Mouse (Mus musculus) MEL (cell line): ENCODE results near the gene Smarcc2. TPM values are rescaled to one million over a fixed set of nuclear protein-coding genes. Genes with fewer than 3 reads are reported as not detected.
A peak's percentile ranks its signal among the peaks of the same experiment; 100 is the strongest.

Experiments used
- DNase-seq: peaks from one replicate; pipeline ENCODE4 v3.0.0; 2011; ENCODE audit warnings: low read depth, low spot score
- H3K27ac ChIP-seq: 2 replicates; pipeline ENCODE4 v1.5.1; 2012; ENCODE audit warnings: low read depth, mild to moderate bottlenecking, control low read depth, low read length, moderate library complexity; ENCODE audit not compliant: control insufficient read depth
- H3K27me3 ChIP-seq, 2 experiments: fragments of 150-350 bp in 1 of 2; sonication (generic) in 1 of 2; 2 replicates each; pipeline ENCODE4 v1.6.1; 2012; ENCODE audit warnings: low read length in 2 of 2, mild to moderate bottlenecking in 2 of 2, improper control_type of control experiment in 1 of 2, moderate library complexity in 1 of 2; ENCODE audit not compliant: insufficient read depth in 2 of 2, control insufficient read depth in 1 of 2
- H3K36me3 ChIP-seq, 2 experiments: 2 replicates each; pipeline ENCODE4 v1.6.1; 2012 to 2014; ENCODE audit warnings: low read length in 2 of 2, improper control_type of control experiment in 1 of 2, inconsistent platforms in 1 of 2, mild to moderate bottlenecking in 1 of 2; ENCODE audit not compliant: insufficient read depth in 2 of 2, control insufficient read depth in 1 of 2
- H3K4me1 ChIP-seq, 2 experiments: fragments of 150-350 bp in 1 of 2; sonication (generic) in 1 of 2; 2 replicates each; pipeline ENCODE4 v1.6.1; 2012; ENCODE audit warnings: low read length in 2 of 2, improper control_type of control experiment in 1 of 2, mild to moderate bottlenecking in 1 of 2; ENCODE audit not compliant: insufficient read depth in 2 of 2, control insufficient read depth in 1 of 2
- H3K4me3 ChIP-seq, 2 experiments: fragments of 150-350 bp in 1 of 2; sonication (generic) in 1 of 2; 2 replicates each; pipeline ENCODE4 v1.5.1; 2012; ENCODE audit warnings: low read depth in 2 of 2, low read length in 2 of 2, mild to moderate bottlenecking in 2 of 2, moderate library complexity in 2 of 2, control low read depth in 1 of 2, improper control_type of control experiment in 1 of 2; ENCODE audit not compliant: control insufficient read depth in 1 of 2, insufficient read depth in 1 of 2
- H3K79me2 ChIP-seq: 2 replicates; pipeline ENCODE4 v1.6.1; 2012; ENCODE audit warnings: mild to moderate bottlenecking, low read length, moderate library complexity; ENCODE audit not compliant: control insufficient read depth, poor library complexity, insufficient read depth
- H3K9ac ChIP-seq: 2 replicates; pipeline ENCODE4 v1.6.1; 2012; ENCODE audit warnings: low read depth, mild to moderate bottlenecking, control low read depth, low read length, moderate library complexity; ENCODE audit not compliant: control insufficient read depth, poor library complexity, severe bottlenecking
- H3K9me3 ChIP-seq: fragments of 150-350 bp; sonication (generic); replicated peaks from 2 replicates; pipeline ENCODE4 v1.6.1; 2012; ENCODE audit warnings: mild to moderate bottlenecking, low read length, improper control_type of control experiment, moderate library complexity; ENCODE audit not compliant: insufficient read depth
- BHLHE40 ChIP-seq: IDR thresholded peaks from 2 replicates; pipeline ENCODE4 v1.6.1; 2012; ENCODE audit warnings: low read depth, mild to moderate bottlenecking, inconsistent platforms, low read length, improper control_type of control experiment, borderline replicate concordance
- CHD1 ChIP-seq: IDR thresholded peaks from 2 replicates; pipeline ENCODE4 v1.6.1; 2012; ENCODE audit warnings: low read depth, mild to moderate bottlenecking, inconsistent platforms, low read length, improper control_type of control experiment
- CHD2 ChIP-seq: IDR thresholded peaks from 2 replicates; pipeline ENCODE4 v1.6.1; 2011; ENCODE audit warnings: low read length, improper control_type of control experiment
- E2F4 ChIP-seq: IDR thresholded peaks from 2 replicates; pipeline ENCODE4 v1.6.1; 2011; ENCODE audit warnings: low read depth, low read length, improper control_type of control experiment, borderline replicate concordance
- EP300 ChIP-seq, 2 experiments: IDR thresholded peaks; 2 replicates each; pipeline ENCODE4 v1.6.1; 2011; ENCODE audit warnings: improper control_type of control experiment in 2 of 2, low read length in 2 of 2, low read depth in 1 of 2, mild to moderate bottlenecking in 1 of 2
- ETS1 ChIP-seq: IDR thresholded peaks from 2 replicates; pipeline ENCODE4 v1.6.1; 2012; ENCODE audit warnings: low read depth, mild to moderate bottlenecking, inconsistent platforms, low read length, improper control_type of control experiment, moderate library complexity
- HCFC1 ChIP-seq: IDR thresholded peaks from 2 replicates; pipeline ENCODE4 v1.6.1; 2012; ENCODE audit warnings: low read depth, mild to moderate bottlenecking, inconsistent platforms, low read length, improper control_type of control experiment, moderate library complexity
- JUND ChIP-seq: IDR thresholded peaks from 2 replicates; pipeline ENCODE4 v1.6.1; 2011; ENCODE audit warnings: low read depth, mild to moderate bottlenecking, improper control_type of control experiment, low read length
- KAT2A ChIP-seq: conservative IDR thresholded peaks from 2 replicates; pipeline ENCODE4 v1.6.1; 2012; ENCODE audit warnings: low read depth, low read length, improper control_type of control experiment, inconsistent platforms
- MAFK ChIP-seq: IDR thresholded peaks from 2 replicates; pipeline ENCODE4 v1.6.1; 2011; ENCODE audit warnings: low read depth, mild to moderate bottlenecking, low read length, improper control_type of control experiment, borderline replicate concordance
- MAX ChIP-seq: IDR thresholded peaks from 2 replicates; pipeline ENCODE4 v1.6.1; 2011; ENCODE audit warnings: low read length, improper control_type of control experiment
- MAZ ChIP-seq: IDR thresholded peaks from 2 replicates; pipeline ENCODE4 v1.6.1; 2012; ENCODE audit warnings: low read depth, mild to moderate bottlenecking, inconsistent platforms, low read length, improper control_type of control experiment
- MEF2A ChIP-seq: IDR thresholded peaks from 2 replicates; pipeline ENCODE4 v1.6.1; 2014; ENCODE audit warnings: low read depth, mild to moderate bottlenecking, inconsistent platforms, low read length, improper control_type of control experiment; ENCODE audit not compliant: poor library complexity, insufficient replicate concordance, severe bottlenecking; ENCODE audit errors: extremely low read depth
- MXI1 ChIP-seq: IDR thresholded peaks from 2 replicates; pipeline ENCODE4 v1.6.1; 2011; ENCODE audit warnings: mild to moderate bottlenecking, low read depth, low read length, improper control_type of control experiment
- MYC ChIP-seq: IDR thresholded peaks from 2 replicates; pipeline ENCODE4 v1.6.1; 2011; ENCODE audit warnings: low read depth, mild to moderate bottlenecking, low read length, improper control_type of control experiment, moderate library complexity
- NELFE ChIP-seq: IDR thresholded peaks from 2 replicates; pipeline ENCODE4 v1.6.1; 2011; ENCODE audit warnings: low read depth, low read length, improper control_type of control experiment
- POLR2AphosphoS2 ChIP-seq: IDR thresholded peaks from 2 replicates; pipeline ENCODE4 v1.6.1; 2011; ENCODE audit warnings: low read length, improper control_type of control experiment
- RAD21 ChIP-seq: IDR thresholded peaks from 2 replicates; pipeline ENCODE4 v1.6.1; 2011; ENCODE audit warnings: mild to moderate bottlenecking, low read depth, low read length, improper control_type of control experiment
- RCOR1 ChIP-seq: IDR thresholded peaks from 2 replicates; pipeline ENCODE4 v1.6.1; 2012; ENCODE audit warnings: low read depth, mild to moderate bottlenecking, inconsistent platforms, low read length, improper control_type of control experiment
- SIN3A ChIP-seq: IDR thresholded peaks from 2 replicates; pipeline ENCODE4 v1.6.1; 2012; ENCODE audit warnings: low read length, improper control_type of control experiment, inconsistent platforms
- SMC3 ChIP-seq: IDR thresholded peaks from 2 replicates; pipeline ENCODE4 v1.6.1; 2011; ENCODE audit warnings: low read depth, low read length, improper control_type of control experiment
- UBTF ChIP-seq: IDR thresholded peaks from 2 replicates; pipeline ENCODE4 v1.6.1; 2012; ENCODE audit warnings: low read depth, mild to moderate bottlenecking, inconsistent platforms, low read length, improper control_type of control experiment, moderate library complexity, borderline replicate concordance; ENCODE audit not compliant: insufficient read depth
- USF1 ChIP-seq: IDR thresholded peaks from 2 replicates; pipeline ENCODE4 v1.6.1; 2014; ENCODE audit warnings: low read depth, mild to moderate bottlenecking, inconsistent platforms, low read length, improper control_type of control experiment, moderate library complexity
- ZC3H11A ChIP-seq: IDR thresholded peaks from 2 replicates; pipeline ENCODE4 v1.6.1; 2012; ENCODE audit warnings: low read depth, mild to moderate bottlenecking, inconsistent platforms, low read length, improper control_type of control experiment
- ZMIZ1 ChIP-seq: IDR thresholded peaks from 2 replicates; pipeline ENCODE4 v1.6.1; 2012; ENCODE audit warnings: low read depth, mild to moderate bottlenecking, inconsistent platforms, low read length, improper control_type of control experiment, moderate library complexity
- polyA plus RNA-seq, 2 experiments: library from polyadenylated mRNA; stranded (reverse) in 1 of 2; unstranded in 1 of 2; fragments of >175 nt in 1 of 2; fragments of >200 nt in 1 of 2; gene quantifications; 2 replicates each; pipeline versions ENCODE4 v1.2.1 to v1.2.4; 2012; ENCODE audit warnings: low replicate concordance in 2 of 2, low read depth in 1 of 2; ENCODE audit not compliant: insufficient read length in 2 of 2, insufficient read depth in 1 of 2, missing spikeins in 1 of 2
- total RNA-seq: library from RNA; depleted of rRNA; stranded (reverse); fragments of 300-350 nt; gene quantifications from 2 replicates; pipeline ENCODE4 v1.2.3, GENCODE M21; 2012

Smarcc2 gene
- total and polyA plus RNA-seq, 3 experiments = 24.8 to 226 (median 68.8) TPM

DNA sequence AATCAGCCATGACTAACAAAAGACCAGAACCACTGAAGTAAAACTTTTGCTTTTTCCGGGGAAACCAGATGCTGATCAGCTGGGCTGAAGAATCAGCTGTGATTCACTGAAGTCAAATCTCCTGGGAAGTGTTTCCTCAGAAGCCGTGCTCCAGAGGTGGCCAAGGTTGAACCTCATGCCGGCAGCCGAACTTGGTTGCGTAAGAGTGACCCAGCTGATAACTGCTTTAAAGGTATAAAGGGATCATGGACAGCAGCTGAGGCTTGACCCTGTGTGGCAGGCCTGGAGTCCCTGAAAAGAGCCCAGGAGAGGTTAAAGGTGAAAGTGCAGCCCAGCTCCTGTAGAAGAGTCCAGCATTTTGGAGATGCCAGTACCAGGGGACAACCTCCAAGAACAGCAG, 43.3 kb downstream of the Smarcc2 start:
- Histone ChIP-seq H3K9me3 (no peaks in the 10 kb centered on the region), H3K27me3 (no peaks in the 10 kb centered on the region), H3K27ac (no peak overlapping the region), H3K4me3 (no peak overlapping the region), H3K9ac (no peak overlapping the region), H3K36me3 (peaks cover 0 to 26% of the 10 kb centered on the region in 2 experiments; a peak in 2 of 4 replicates), H3K4me1 (peaks cover 16 to 26% of the 10 kb centered on the region in 2 experiments), H3K79me2 (no peaks in the 10 kb centered on the region; the same call in 1 of the 2 replicates)
- no peak for TF ChIP-seq MEF2A
- TF ChIP-seq POLR2AphosphoS2 = no peak
- no peak for TF ChIP-seq CHD1
- no peak for TF ChIP-seq ETS1
- TF ChIP-seq KAT2A = no peak
- TF ChIP-seq RCOR1 = no peak
- TF ChIP-seq JUND = no peak
- no peak for TF ChIP-seq E2F4
- TF ChIP-seq RAD21 = no peak
- TF ChIP-seq CHD2 = no peak
- TF ChIP-seq MAZ = no peak
- TF ChIP-seq USF1 = no peak
- no peak for TF ChIP-seq SIN3A
- no peak for TF ChIP-seq BHLHE40
- TF ChIP-seq SMC3 = no peak
- no peak for TF ChIP-seq UBTF
- no peak for TF ChIP-seq MAFK
- no peak for TF ChIP-seq HCFC1
- DNase-seq = no peak

DNA sequence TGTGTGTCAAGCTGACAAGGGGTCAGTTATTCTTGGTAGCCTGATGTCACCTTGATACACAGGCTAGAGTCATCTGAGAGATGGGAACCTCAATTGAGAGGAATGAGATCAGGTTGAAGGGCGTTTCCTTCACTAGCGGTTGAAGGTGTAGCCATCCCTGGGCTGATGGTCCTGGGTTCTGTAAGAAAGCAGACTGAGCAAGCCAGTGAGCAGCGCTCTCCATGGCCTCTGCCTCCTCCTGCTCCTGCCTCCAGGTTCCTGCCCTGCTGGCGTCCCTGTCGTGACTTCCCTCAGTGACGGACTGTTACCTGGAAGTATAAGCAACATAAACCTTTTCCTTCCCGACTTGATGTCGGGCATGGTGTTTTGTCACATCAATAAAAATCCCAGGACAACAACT, 44.5 kb downstream of the Smarcc2 start:
- peaks cover 11 to 21% of the 10 kb centered on the region in 2 experiments for H3K4me1 ChIP-seq

More for the DNA sequence above, 44.5 kb downstream of the Smarcc2 start:
- H3K27ac ChIP-seq = peak overlapping the region; percentile 78
- no peak overlapping the region for H3K4me3 ChIP-seq
- no peak overlapping the region for H3K9ac ChIP-seq
- H3K79me2 ChIP-seq = no peaks in the 10 kb centered on the region; the same call in 1 of the 2 replicates
- no peaks in the 10 kb centered on the region for H3K9me3 ChIP-seq
- DNase-seq = no peak
- H3K27me3 ChIP-seq = no peaks in the 10 kb centered on the region
- TF ChIP-seq POLR2AphosphoS2 = no peak
- no peak for TF ChIP-seq MAFK
- TF ChIP-seq SIN3A = no peak
- no peak for TF ChIP-seq E2F4
- TF ChIP-seq ZMIZ1 = no peak
- TF ChIP-seq MXI1 = no peak
- no peak for TF ChIP-seq ETS1
- no peak for TF ChIP-seq MYC
- no peak for TF ChIP-seq EP300 (IDR thresholded peaks at IDR 0.05; ENCODE audit: low read depth in 1 of 2, low read length in 2 of 2)
- no peak for TF ChIP-seq ZC3H11A
- TF ChIP-seq RCOR1 = no peak
- TF ChIP-seq RAD21 = no peak
- TF ChIP-seq USF1 = no peak
- no peak for TF ChIP-seq MAX
- no peak for TF ChIP-seq NELFE
- no peak for TF ChIP-seq HCFC1
- peaks cover 0 to 20% of the 10 kb centered on the region in 2 experiments; a peak in 2 of 4 replicates for H3K36me3 ChIP-seq
